Mouse (Mus musculus): ENCODE measurements around the gene Lix1. TPM values are rescaled to one million over a fixed set of nuclear protein-coding genes. Genes with fewer than 3 reads are reported as not detected.

The Lix1 gene
- polyA plus RNA-seq, 1 experiment from 2014 or later, result 34.1 TPM

Other genes with a start within 250 kb of the Lix1 start
- 27.0 and 29.4 TPM in 2 replicates for gene Riok2, start 28.4 kb upstream of the Lix1 start, polyA plus RNA-seq (2015; fragmentation: Nextera tagmentation; extraction: Ambion mirVana)
- 9.6 and 11.0 TPM in 2 replicates for gene Lnpep, start 222.4 kb downstream of the Lix1 start, polyA plus RNA-seq (2015; fragmentation: Nextera tagmentation; extraction: Ambion mirVana)